Mouse (Mus musculus) neural tube, embryonic 14.5 days (tissue): ENCODE data around the gene Sbk1. TPM values are rescaled to one million over a fixed set of nuclear protein-coding genes. Genes with fewer than 3 reads are reported as not detected.

ENCODE experiments used
- ATAC-seq: fragments of 200-750 bp; cut with Nextera tagmentation; 2 replicates; pipeline ENCODE4 v1.8.0; 2017; ENCODE audit warnings: low read depth, mild to moderate bottlenecking, moderate TSS enrichment, moderate library complexity
- H3K27ac ChIP-seq: fragments of 300-500 bp; sonication (generic); 2 replicates; pipeline ENCODE4 v1.5.1; 2014; ENCODE audit warnings: low read depth, mild to moderate bottlenecking, control low read depth, low read length, moderate library complexity, mixed read lengths
- H3K27me3 ChIP-seq: fragments of 300-500 bp; sonication (generic); 2 replicates; pipeline ENCODE4 v1.6.1; 2014; ENCODE audit warnings: low read length; ENCODE audit not compliant: control insufficient read depth, insufficient read depth
- H3K36me3 ChIP-seq: fragments of 300-500 bp; sonication (generic); 2 replicates; pipeline ENCODE4 v1.6.1; 2014; ENCODE audit warnings: low read length, mixed read lengths; ENCODE audit not compliant: control insufficient read depth, insufficient read depth
- H3K4me1 ChIP-seq: fragments of 300-500 bp; sonication (generic); 2 replicates; pipeline ENCODE4 v1.6.1; 2014; ENCODE audit warnings: low read length; ENCODE audit not compliant: control insufficient read depth, insufficient read depth
- H3K4me2 ChIP-seq: fragments of 300-500 bp; sonication (generic); 2 replicates; pipeline ENCODE4 v1.6.1; 2014; ENCODE audit warnings: mild to moderate bottlenecking, low read depth, low read length, control low read depth
- H3K4me3 ChIP-seq: fragments of 300-500 bp; sonication (generic); 2 replicates; pipeline ENCODE4 v1.5.1; 2014; ENCODE audit warnings: low read depth, low read length, control low read depth, mixed read lengths
- H3K9ac ChIP-seq: fragments of 300-500 bp; sonication (generic); replicated peaks from 2 replicates; pipeline ENCODE4 v1.6.1; 2014; ENCODE audit warnings: low read depth, mild to moderate bottlenecking, control low read depth, low read length, mixed read lengths
- H3K9me3 ChIP-seq: fragments of 300-500 bp; sonication (generic); 2 replicates; pipeline ENCODE4 v1.6.1; 2016; ENCODE audit warnings: low read length; ENCODE audit not compliant: control insufficient read depth
- WGBS: fragments of 180-500 bp; shearing (Covaris S2); extraction: QIAGEN DNeasy Blood & Tissue Kit; methylation state at CpG from one replicate; pipeline ENCODE4 v1.1.7; 2014; 5-methylcytosine and 5-hydroxymethylcytosine counted together
- polyA plus RNA-seq: library from polyadenylated mRNA; unstranded; fragments of >200 nt; fragmentation: Nextera tagmentation; extraction: Ambion mirVana; gene quantifications from 2 replicates; pipeline ENCODE4 v1.2.1, GENCODE M21; 2014

The Sbk1 gene
- polyA plus RNA-seq, 1 experiment from 2014 or later, result 232 TPM

GRCm38 (mm10) chr7:126274137-126274536 is 1.7 kb downstream of the Sbk1 start:
- WGBS, result 8% methylated on average over 3 of the region's 3 CpGs
- no peak for ATAC-seq
- H3K9ac ChIP-seq, result peak overlapping the region; percentile 100
- H3K4me1 ChIP-seq, result peaks cover 48% of the 10 kb centered on the region
- no peaks in the 10 kb centered on the region; the same call in 1 of the 2 replicates for H3K27me3 ChIP-seq
- H3K4me3 ChIP-seq, result peak overlapping the region; percentile 100
- H3K36me3 ChIP-seq, result 0 out of 2 replicates have a peak, but pooled peaks cover 12% of the 10 kb centered on the region
- H3K9me3 ChIP-seq, result no peaks in the 10 kb centered on the region
- H3K4me2 ChIP-seq, result peak overlapping the region; percentile 99
- peak overlapping the region; percentile 97; the same call in 1 of the 2 replicates for H3K27ac ChIP-seq

- H3K36me3 ChIP-seq, result 0 out of 2 replicates have a peak, but pooled peaks cover 12% of the 10 kb centered on the region
Measured at GRCm38 (mm10) chr7:126274626-126275025, 2.2 kb downstream of the Sbk1 start.

GRCm38 (mm10) chr7:126275711-126276110 is 3.3 kb downstream of the Sbk1 start:
- Histone ChIP-seq H3K9ac (peak overlapping the region; percentile 100; the same call in 1 of the 2 replicates), H3K27ac (no peak overlapping the region), H3K27me3 (no peaks in the 10 kb centered on the region; the same call in 1 of the 2 replicates), H3K9me3 (no peaks in the 10 kb centered on the region), H3K4me1 (peaks cover 60% of the 10 kb centered on the region), H3K4me2 (peak overlapping the region; percentile 99), H3K4me3 (peak overlapping the region; percentile 100), H3K36me3 (peaks cover 15% of the 10 kb centered on the region)
- no peak for ATAC-seq
- 84% methylated on average over 5 of the region's 5 CpGs for WGBS

More at GRCm38 (mm10) chr7:126274626-126275025, 2.2 kb downstream of the Sbk1 start:
- H3K9me3 ChIP-seq, result no peaks in the 10 kb centered on the region
- peak overlapping the region; percentile 99 for H3K4me2 ChIP-seq
- H3K9ac ChIP-seq, result peak overlapping the region; percentile 100
- no peaks in the 10 kb centered on the region; the same call in 1 of the 2 replicates for H3K27me3 ChIP-seq
- WGBS, result 6% methylated on average over 4 of the region's 4 CpGs
- H3K27ac ChIP-seq, result peak overlapping the region; percentile 97; the same call in 1 of the 2 replicates
- peaks cover 53% of the 10 kb centered on the region for H3K4me1 ChIP-seq
- H3K4me3 ChIP-seq, result peak overlapping the region; percentile 100
- no peak for ATAC-seq

GRCm38 (mm10) chr7:126276297-126276696 is 3.9 kb downstream of the Sbk1 start:
- Histone ChIP-seq H3K9me3 (no peaks in the 10 kb centered on the region), H3K27me3 (no peaks in the 10 kb centered on the region; the same call in 1 of the 2 replicates), H3K4me1 (peaks cover 55% of the 10 kb centered on the region), H3K36me3 (peaks cover 18% of the 10 kb centered on the region), H3K4me3 (peak overlapping the region; percentile 100), H3K9ac (peak overlapping the region; percentile 29), H3K4me2 (peak overlapping the region; percentile 99), H3K27ac (no peak overlapping the region)
- 57% methylated on average over 6 of the region's 6 CpGs for WGBS
- ATAC-seq, result no peak

- no peaks in the 10 kb centered on the region for H3K9me3 ChIP-seq
- no peak overlapping the region for H3K27ac ChIP-seq
- H3K27me3 ChIP-seq, result no peaks in the 10 kb centered on the region; the same call in 1 of the 2 replicates
- ATAC-seq, result no peak
- peaks cover 55% of the 10 kb centered on the region for H3K4me1 ChIP-seq
- no peak overlapping the region; the same call in 1 of the 2 replicates for H3K9ac ChIP-seq
- 52% methylated on average over 22 of the region's 22 CpGs for WGBS
- H3K36me3 ChIP-seq, result peaks cover 22% of the 10 kb centered on the region
- H3K4me3 ChIP-seq, result peak overlapping the region; percentile 14; the same call in 1 of the 2 replicates
- H3K4me2 ChIP-seq, result peak overlapping the region; percentile 99
Measured at GRCm38 (mm10) chr7:126277536-126278295, 5.3 kb downstream of the Sbk1 start.

- peaks cover 61% of the 10 kb centered on the region for H3K4me1 ChIP-seq
Measured at GRCm38 (mm10) chr7:126278799-126279198, 6.4 kb downstream of the Sbk1 start.

GRCm38 (mm10) chr7:126279774-126280482 is 7.5 kb downstream of the Sbk1 start:
- WGBS, result 43% methylated on average over 8 of the region's 8 CpGs
- Histone ChIP-seq H3K4me2 (no peak overlapping the region), H3K36me3 (peaks cover 27% of the 10 kb centered on the region), H3K27ac (no peak overlapping the region), H3K4me1 (peaks cover 69% of the 10 kb centered on the region), H3K4me3 (no peak overlapping the region), H3K27me3 (no peaks in the 10 kb centered on the region), H3K9me3 (no peaks in the 10 kb centered on the region), H3K9ac (no peak overlapping the region)
- ATAC-seq, result no peak

More at GRCm38 (mm10) chr7:126278799-126279198, 6.4 kb downstream of the Sbk1 start:
- no peak for ATAC-seq
- no peak overlapping the region for H3K9ac ChIP-seq
- H3K27me3 ChIP-seq, result no peaks in the 10 kb centered on the region
- no peak overlapping the region for H3K27ac ChIP-seq
- H3K4me2 ChIP-seq, result no peak overlapping the region
- peaks cover 27% of the 10 kb centered on the region for H3K36me3 ChIP-seq
- WGBS, result 89% methylated on average over 5 of the region's 5 CpGs
- H3K4me3 ChIP-seq, result no peak overlapping the region
- H3K9me3 ChIP-seq, result no peaks in the 10 kb centered on the region

- Histone ChIP-seq H3K4me1 (peaks cover 68% of the 10 kb centered on the region), H3K27me3 (no peaks in the 10 kb centered on the region), H3K9me3 (no peaks in the 10 kb centered on the region), H3K27ac (no peak overlapping the region), H3K9ac (no peak overlapping the region), H3K4me3 (no peak overlapping the region), H3K4me2 (no peak overlapping the region), H3K36me3 (peaks cover 22% of the 10 kb centered on the region)
- 74% methylated on average over 6 of the region's 6 CpGs for WGBS
- no peak for ATAC-seq
Measured at GRCm38 (mm10) chr7:126280696-126281095, 8.3 kb downstream of the Sbk1 start.
